Mouse (Mus musculus) ES-E14 (cell line): ENCODE data around the gene Mapk13.

Source experiments
- CHD2 ChIP-seq: IDR thresholded peaks from 2 replicates; pipeline ENCODE4 v1.6.1; 2014; ENCODE audit warnings: mild to moderate bottlenecking, low read depth, low read length, inconsistent platforms
- MAFK ChIP-seq: IDR thresholded peaks from 2 replicates; pipeline ENCODE4 v1.6.1; 2014; ENCODE audit warnings: mild to moderate bottlenecking, low read depth, low read length, inconsistent platforms; ENCODE audit not compliant: insufficient read depth

DNA sequence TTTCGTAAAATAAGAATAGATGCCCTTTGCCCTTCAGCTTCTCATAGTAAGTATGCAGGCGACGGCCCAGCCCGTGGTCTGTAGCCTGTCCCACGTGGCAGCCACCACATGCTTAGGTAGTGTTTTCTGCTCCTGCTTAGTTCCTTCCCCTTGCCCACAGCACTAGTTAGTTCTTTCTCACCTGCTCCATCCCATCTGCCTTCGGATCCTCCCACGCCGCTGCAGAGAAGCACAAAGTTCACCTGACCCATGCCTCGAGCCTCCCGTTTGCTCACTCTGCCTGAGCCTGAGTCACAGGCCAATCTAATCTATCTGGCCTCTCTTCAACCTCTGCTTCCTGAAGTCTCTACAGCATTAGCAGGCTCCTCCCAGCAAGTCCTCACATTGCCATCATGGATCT lies 43.2 kb downstream of the Mapk13 start:
- TF ChIP-seq CHD2 (no peak), MAFK (no peak)
